Mouse (Mus musculus) stomach, embryonic 14.5 days (tissue): ENCODE results near the gene Zmym4. TPM values are rescaled to one million over a fixed set of nuclear protein-coding genes. Genes with fewer than 3 reads are reported as not detected.
A peak's percentile ranks its signal among the peaks of the same experiment; 100 is the strongest.

Source experiments
- ATAC-seq: fragments of 200-750 bp; cut with Nextera tagmentation; 2 replicates; pipeline ENCODE4 v1.8.0; 2017; ENCODE audit warnings: low read depth, moderate TSS enrichment; ENCODE audit not compliant: insufficient number of reproducible peaks, insufficient read depth, low FRiP score
- H3K27ac ChIP-seq: fragments of 300-500 bp; sonication (generic); 2 replicates; pipeline ENCODE4 v1.5.1; 2014; ENCODE audit warnings: mild to moderate bottlenecking, low read length, moderate library complexity, mixed read lengths
- H3K27me3 ChIP-seq: fragments of 300-500 bp; sonication (generic); 2 replicates; pipeline ENCODE4 v1.6.1; 2014; ENCODE audit warnings: low read length, control low read depth, mixed read lengths; ENCODE audit not compliant: control insufficient read depth, insufficient read depth
- H3K36me3 ChIP-seq: fragments of 300-500 bp; sonication (generic); 2 replicates; pipeline ENCODE4 v1.6.1; 2014; ENCODE audit warnings: mild to moderate bottlenecking, control low read depth, low read length, moderate library complexity, mixed read lengths; ENCODE audit not compliant: control insufficient read depth, insufficient read depth
- H3K4me1 ChIP-seq: fragments of 300-500 bp; sonication (generic); 2 replicates; pipeline ENCODE4 v1.6.1; 2014; ENCODE audit warnings: low read length, control low read depth, mixed read lengths; ENCODE audit not compliant: control insufficient read depth, insufficient read depth
- H3K4me2 ChIP-seq: fragments of 300-500 bp; sonication (generic); replicated peaks from 2 replicates; pipeline ENCODE4 v1.6.1; 2014; ENCODE audit warnings: low read depth, low read length, control low read depth
- H3K4me3 ChIP-seq: fragments of 300-500 bp; sonication (generic); 2 replicates; pipeline ENCODE4 v1.5.1; 2014; ENCODE audit warnings: low read depth, low read length, control low read depth
- H3K9ac ChIP-seq: fragments of 300-500 bp; sonication (generic); replicated peaks from 2 replicates; pipeline ENCODE4 v1.6.1; 2014; ENCODE audit warnings: low read depth, mild to moderate bottlenecking, control low read depth, low read length, moderate library complexity, mixed read lengths
- H3K9me3 ChIP-seq: fragments of 300-500 bp; sonication (generic); 2 replicates; pipeline ENCODE4 v1.6.1; 2016; ENCODE audit warnings: low read depth, low read length, control low read depth; ENCODE audit not compliant: control insufficient read depth
- WGBS: fragments of 180-500 bp; shearing (Covaris S2); extraction: QIAGEN DNeasy Blood & Tissue Kit; methylation state at CpG from one replicate; pipeline ENCODE4 v1.1.7; 2014; 5-methylcytosine and 5-hydroxymethylcytosine counted together
- polyA plus RNA-seq: library from polyadenylated mRNA; unstranded; fragments of >200 nt; fragmentation: Nextera tagmentation; extraction: Ambion mirVana; gene quantifications from 2 replicates; pipeline ENCODE4 v1.2.1, GENCODE M21; 2014

The Zmym4 gene
- polyA plus RNA-seq, 1 experiment from 2014 or later: 34.7 TPM

DNA sequence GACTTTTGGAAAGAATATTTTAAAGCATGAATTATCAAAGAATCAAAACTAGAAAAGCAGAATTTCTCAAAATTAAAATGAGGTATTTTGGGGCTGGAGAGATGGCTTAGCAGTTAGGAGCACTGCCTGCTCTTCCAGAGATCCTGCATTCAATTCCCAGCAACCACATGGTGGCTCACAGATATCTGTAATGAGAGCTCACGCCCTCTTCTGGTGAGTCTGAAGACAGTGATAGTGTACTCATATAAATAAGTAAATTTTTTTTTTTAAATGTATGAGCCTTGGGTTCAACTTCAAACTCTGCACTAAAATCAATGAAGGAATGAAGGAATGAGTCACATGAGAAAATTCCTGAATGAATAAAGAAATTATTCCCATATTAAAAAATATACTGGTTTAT is 82.0 kb downstream of the Zmym4 start:
- Histone ChIP-seq H3K27me3 (no peaks in the 10 kb centered on the region), H3K4me2 (no peak overlapping the region), H3K27ac (no peak overlapping the region), H3K9ac (no peak overlapping the region), H3K4me1 (no peaks in the 10 kb centered on the region), H3K36me3 (peaks cover 45% of the 10 kb centered on the region), H3K9me3 (no peaks in the 10 kb centered on the region), H3K4me3 (no peak overlapping the region)
- 53% methylated on average over 1 of the region's 1 CpGs for WGBS
- ATAC-seq: no peak

DNA sequence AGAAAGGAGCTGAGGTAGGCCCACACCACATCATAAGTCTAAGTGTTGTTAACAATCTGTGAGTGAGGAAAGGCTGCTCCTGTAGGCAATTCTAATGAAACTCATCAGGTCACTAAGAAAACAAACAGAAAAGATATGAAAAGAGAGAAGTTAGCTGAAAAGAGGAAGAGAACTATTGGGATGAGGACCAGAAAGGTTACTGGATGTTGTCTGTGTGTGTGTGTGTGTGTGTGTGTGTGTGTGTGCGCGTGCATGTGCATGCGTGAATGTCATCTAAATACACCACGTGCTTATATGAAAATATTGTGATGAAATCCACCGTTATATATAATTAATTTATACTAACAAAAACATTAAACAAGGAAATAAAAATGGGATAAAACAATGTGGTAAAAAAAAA is 84.3 kb downstream of the Zmym4 start:
- no peaks in the 10 kb centered on the region for H3K4me1 ChIP-seq
- WGBS: 91% methylated on average over 5 of the region's 5 CpGs

DNA sequence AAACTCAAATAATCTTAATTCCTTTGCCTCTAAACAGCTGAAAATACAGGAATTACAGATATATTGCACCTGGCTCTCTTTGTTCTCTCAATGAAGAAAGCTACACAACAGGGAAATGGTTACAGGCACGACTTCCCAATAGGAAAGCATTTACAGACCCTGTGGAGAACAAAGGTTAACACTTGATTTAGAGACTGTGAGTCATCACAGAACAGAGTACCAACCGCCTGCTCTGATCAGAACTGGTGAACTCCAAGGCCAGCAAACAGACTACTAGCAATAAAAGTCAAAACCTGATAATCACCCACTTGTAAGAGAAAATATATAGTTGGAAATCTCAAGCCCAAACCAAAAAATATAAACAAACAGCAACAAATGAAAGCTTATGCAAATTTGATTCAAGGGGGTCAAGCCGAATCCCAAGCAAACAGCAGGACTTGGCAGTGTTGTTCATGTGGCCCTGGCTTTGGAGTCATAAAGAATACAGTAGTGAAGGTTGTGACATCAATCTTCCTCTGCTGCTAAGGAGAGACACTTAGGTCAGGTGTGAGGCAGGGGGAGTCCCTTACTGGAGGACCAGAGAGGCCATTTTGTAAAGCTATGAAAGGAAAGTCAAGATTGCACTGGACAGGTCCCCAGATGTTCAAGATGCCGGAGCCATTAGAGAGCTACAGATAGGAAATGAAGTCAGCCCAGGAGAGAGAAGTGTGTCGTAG is 88.2 kb downstream of the Zmym4 start:
- Histone ChIP-seq H3K4me3 (no peak overlapping the region), H3K9ac (no peak overlapping the region), H3K4me2 (no peak overlapping the region), H3K36me3 (peaks cover 51% of the 10 kb centered on the region), H3K27ac (no peak overlapping the region), H3K27me3 (no peaks in the 10 kb centered on the region), H3K9me3 (no peaks in the 10 kb centered on the region), H3K4me1 (no peaks in the 10 kb centered on the region)
- no peak for ATAC-seq
- WGBS: 83% methylated on average over 5 of the region's 5 CpGs

More for the DNA sequence above, 84.3 kb downstream of the Zmym4 start:
- no peaks in the 10 kb centered on the region for H3K9me3 ChIP-seq
- no peak overlapping the region for H3K9ac ChIP-seq
- H3K4me2 ChIP-seq: no peak overlapping the region
- no peak for ATAC-seq
- H3K27ac ChIP-seq: no peak overlapping the region
- H3K4me3 ChIP-seq: no peak overlapping the region
- H3K27me3 ChIP-seq: no peaks in the 10 kb centered on the region
- peaks cover 44% of the 10 kb centered on the region for H3K36me3 ChIP-seq

DNA sequence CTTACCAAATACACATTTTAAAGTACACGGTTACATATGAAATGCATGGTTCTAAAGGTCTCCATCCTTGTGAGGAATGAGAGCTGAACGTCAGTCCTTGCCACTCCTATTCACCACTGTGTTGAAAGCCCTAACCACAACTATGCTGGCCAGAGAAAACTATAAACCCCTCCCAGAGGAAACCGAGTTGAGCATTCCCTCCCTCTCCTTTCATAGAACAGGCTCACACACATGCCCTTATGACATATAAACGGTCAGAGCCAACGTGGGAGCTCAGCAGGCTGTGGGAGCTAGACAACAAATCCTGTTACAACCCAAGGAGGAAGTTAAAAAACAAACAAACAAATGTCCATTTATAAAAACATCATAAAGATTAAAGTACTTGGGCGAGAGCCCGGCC is 95.2 kb downstream of the Zmym4 start:
- ATAC-seq: no peak
- Histone ChIP-seq H3K27ac (no peak overlapping the region), H3K9me3 (no peaks in the 10 kb centered on the region), H3K27me3 (no peaks in the 10 kb centered on the region), H3K4me1 (no peaks in the 10 kb centered on the region), H3K4me2 (no peak overlapping the region), H3K4me3 (no peak overlapping the region), H3K9ac (no peak overlapping the region), H3K36me3 (peaks cover 44% of the 10 kb centered on the region; the same call in 1 of the 2 replicates)
- 68% methylated on average over 7 of the region's 7 CpGs for WGBS

DNA sequence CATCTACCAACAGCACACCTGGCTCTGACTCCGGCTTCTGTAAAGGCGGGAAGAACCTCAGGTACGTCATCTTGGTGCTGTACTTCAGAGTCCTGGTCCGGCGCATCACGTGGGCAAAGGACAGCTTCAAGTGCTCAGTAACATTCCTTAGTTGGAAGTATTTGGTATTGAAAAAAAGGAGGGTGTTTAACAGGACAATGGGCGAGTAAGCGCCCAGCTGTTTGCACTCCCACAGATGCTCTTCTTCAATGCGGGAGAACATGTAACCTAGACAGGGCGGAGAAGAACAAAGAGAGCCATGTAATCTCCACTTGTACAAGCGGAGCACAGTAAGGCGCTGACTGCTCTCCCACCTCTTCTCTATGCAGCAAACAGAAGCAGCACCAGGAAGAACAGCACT is 99.2 kb downstream of the Zmym4 start:
- no peak overlapping the region for H3K9ac ChIP-seq
- no peaks in the 10 kb centered on the region for H3K4me1 ChIP-seq
- H3K36me3 ChIP-seq: peaks cover 53% of the 10 kb centered on the region
- H3K4me3 ChIP-seq: no peak overlapping the region
- 89% methylated on average over 12 of the region's 12 CpGs for WGBS
- no peak for ATAC-seq
- no peaks in the 10 kb centered on the region for H3K9me3 ChIP-seq
- H3K4me2 ChIP-seq: no peak overlapping the region
- H3K27ac ChIP-seq: no peak overlapping the region
- no peaks in the 10 kb centered on the region for H3K27me3 ChIP-seq

DNA sequence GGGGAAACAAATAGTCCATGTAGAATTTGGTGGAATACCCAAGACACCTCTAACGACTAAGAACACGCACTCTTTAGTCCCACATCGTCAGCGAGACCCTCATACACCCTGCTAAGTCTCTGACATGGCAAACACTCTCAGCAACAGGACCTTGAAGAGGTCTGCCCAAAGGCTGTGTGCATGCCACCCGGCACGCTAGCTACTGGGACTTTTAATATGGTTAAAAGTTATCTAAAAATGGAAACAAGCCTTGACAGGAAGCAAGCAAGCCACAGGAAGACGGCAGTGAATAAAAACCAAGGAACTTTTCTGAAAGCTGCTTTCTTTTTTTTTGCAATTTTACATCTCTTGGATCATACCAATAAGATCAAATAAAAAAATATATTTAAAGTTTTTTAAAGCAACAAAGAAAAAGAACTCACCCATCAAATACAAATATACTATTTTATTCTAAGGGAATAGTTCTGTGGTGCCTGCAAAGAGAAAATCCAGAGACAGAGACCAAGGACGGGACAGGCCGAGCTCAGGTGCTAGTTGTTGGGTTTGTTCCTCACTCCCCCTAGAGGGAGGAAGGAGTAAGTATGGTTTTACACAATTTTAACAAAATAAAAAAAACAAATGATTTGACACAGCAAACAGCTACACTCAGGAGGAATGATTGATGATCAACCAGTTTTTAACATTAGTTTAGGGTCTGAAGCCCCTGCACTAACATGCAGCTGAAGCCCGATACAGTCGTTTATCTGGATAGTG is 106.2 kb downstream of the Zmym4 start:
- WGBS: 80% methylated on average over 11 of the region's 11 CpGs
- H3K36me3 ChIP-seq: peaks cover 41% of the 10 kb centered on the region
- H3K27me3 ChIP-seq: no peaks in the 10 kb centered on the region
- H3K4me3 ChIP-seq: no peak overlapping the region
- no peak overlapping the region for H3K4me2 ChIP-seq
- no peak for ATAC-seq
- H3K4me1 ChIP-seq: no peaks in the 10 kb centered on the region
- no peaks in the 10 kb centered on the region for H3K9me3 ChIP-seq
- no peak overlapping the region for H3K27ac ChIP-seq
- no peak overlapping the region for H3K9ac ChIP-seq

DNA sequence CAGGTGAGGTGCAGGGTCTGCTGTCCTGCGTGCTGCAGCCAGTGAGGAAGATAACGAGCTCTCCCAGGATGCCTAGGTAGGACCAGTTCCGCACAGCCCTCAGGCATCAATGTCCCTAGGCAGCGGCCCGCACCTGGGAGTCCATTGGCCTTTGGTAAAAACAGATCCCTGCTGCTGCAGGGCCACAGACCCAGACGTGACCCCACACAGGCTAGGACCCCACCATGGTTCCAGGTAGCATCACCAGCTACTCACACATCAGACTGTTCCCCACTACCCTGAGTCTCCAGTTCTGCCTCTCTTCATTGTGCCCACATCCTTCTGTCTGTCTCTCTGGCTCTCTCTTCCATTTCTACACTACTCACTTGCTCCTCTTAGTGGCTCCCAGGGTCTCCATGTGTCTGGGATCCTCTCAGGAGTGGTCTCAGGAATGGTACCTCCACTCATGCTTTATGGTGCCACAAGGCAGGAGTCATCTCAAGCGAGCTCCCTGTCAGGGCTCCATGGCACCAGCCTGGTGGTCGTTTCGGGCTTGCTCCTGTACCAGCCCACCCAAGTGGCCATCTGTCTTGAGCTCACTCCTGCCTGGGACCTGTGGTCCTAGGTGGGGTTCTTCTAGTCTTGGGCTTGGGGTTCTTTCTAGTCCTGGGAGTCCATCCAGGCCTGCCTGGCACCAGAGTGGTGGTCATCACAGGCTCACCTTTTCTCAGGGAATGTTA is 107.5 kb downstream of the Zmym4 start:
- H3K27ac ChIP-seq: no peak overlapping the region
- H3K4me1 ChIP-seq: no peaks in the 10 kb centered on the region
- no peak overlapping the region for H3K4me2 ChIP-seq
- peaks cover 29% of the 10 kb centered on the region for H3K36me3 ChIP-seq
- H3K9me3 ChIP-seq: no peaks in the 10 kb centered on the region
- no peak overlapping the region for H3K9ac ChIP-seq
- no peaks in the 10 kb centered on the region for H3K27me3 ChIP-seq
- ATAC-seq: 0 out of 2 replicates have a peak, but pooled peaks have one; percentile 10
- 89% methylated on average over 9 of the region's 9 CpGs for WGBS
- no peak overlapping the region for H3K4me3 ChIP-seq

DNA sequence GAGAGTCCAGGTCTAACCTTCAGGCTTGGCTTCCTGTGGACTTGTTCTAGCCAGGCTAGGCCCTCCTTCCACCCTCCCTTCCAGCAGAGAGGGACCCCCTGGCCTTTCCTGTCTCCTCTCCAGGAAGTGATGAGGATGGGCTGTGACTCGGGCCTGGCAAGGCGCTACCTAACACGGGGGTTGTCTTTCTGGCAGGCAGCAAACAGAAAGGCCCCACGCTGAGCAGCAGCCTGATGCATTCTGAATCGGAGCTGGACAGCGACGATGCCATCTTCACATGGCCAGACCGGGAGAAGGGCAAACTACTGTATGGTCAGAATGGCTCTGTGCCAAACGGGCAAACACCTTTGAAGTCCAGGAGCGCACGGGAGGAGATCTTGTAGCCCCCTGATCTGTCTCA is 115.0 kb downstream of the Zmym4 start:
- no peak overlapping the region for H3K9ac ChIP-seq
- H3K36me3 ChIP-seq: peaks cover 23% of the 10 kb centered on the region
- ATAC-seq: no peak
- no peak overlapping the region for H3K4me3 ChIP-seq
- no peak overlapping the region for H3K4me2 ChIP-seq
- H3K9me3 ChIP-seq: no peaks in the 10 kb centered on the region
- WGBS: 67% methylated on average over 11 of the region's 11 CpGs
- H3K27me3 ChIP-seq: no peaks in the 10 kb centered on the region
- no peak overlapping the region for H3K27ac ChIP-seq
- no peaks in the 10 kb centered on the region; the same call in 1 of the 2 replicates for H3K4me1 ChIP-seq
